Mouse (Mus musculus) cerebellum, adult 9-11 months (tissue): ENCODE measurements at regions not wholly inside any gene's neighbourhood (a gene's known extent, or its start where the extent isn't known, plus 50 kb on each side); places are given as distances from the start of the nearest gene placed in this dataset.

Experiments
- DNase-seq: peaks from one replicate; pipeline ENCODE4 v3.0.0; 2022

DNA sequence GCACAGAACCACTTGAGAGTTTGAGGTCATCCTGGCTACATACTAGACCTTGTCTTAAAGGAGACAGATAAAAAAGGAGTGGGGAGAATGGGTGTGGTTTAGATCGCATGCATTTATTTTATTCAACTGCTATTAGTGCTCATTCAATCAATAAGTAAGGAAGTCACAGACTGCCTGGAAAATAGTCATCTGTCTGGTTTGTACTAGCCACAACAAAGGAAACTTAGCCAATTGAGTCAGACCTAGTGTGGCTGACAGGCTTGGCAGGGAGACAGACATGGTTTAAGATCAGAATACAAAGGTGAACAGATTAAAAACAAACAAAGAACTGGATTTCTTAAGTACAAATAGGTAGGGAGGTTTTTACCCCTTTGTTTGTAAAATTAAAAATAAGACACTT lies 68.3 kb upstream of the Marcks start:
- DNase-seq, result no peak

- DNase-seq, result no peak
Observed at GRCm38 (mm10) chr10:37206546-37206945, 67.8 kb upstream of the Marcks start.

GRCm38 (mm10) chr10:37203709-37204108 lies 65.0 kb upstream of the Marcks start:
- no peak for DNase-seq

DNA sequence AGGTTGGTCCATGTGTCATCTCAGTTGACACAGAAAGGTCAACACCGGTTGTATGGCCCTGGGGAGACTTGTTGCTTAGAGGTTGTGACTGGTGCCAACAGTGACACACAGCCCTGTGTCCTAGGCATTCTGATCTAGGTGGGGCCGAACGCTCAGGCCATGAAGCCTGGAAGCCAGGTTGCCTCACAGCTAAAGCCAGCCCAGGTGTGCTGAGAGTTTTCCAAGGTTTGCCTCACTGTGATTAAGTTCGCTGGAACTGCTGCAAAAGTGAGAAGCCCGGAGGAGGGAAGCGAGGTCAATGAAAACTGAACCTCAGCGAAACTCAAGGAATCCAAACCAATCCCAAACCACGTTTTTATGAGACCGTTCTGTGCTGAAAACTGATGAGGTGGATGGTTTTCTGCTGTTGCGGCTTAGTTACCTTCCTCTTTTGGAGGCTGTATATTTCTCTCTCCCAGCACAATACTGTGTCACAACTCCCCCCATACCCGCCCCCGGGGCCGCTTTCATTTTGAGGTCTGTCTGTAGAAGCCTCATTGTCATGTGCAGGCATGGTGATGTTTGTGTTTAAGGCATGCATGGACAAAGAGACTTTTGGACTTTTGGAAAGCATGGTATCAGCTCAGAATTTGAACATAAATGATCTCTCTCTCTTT lies 56.2 kb upstream of the Marcks start:
- no peak for DNase-seq

DNA sequence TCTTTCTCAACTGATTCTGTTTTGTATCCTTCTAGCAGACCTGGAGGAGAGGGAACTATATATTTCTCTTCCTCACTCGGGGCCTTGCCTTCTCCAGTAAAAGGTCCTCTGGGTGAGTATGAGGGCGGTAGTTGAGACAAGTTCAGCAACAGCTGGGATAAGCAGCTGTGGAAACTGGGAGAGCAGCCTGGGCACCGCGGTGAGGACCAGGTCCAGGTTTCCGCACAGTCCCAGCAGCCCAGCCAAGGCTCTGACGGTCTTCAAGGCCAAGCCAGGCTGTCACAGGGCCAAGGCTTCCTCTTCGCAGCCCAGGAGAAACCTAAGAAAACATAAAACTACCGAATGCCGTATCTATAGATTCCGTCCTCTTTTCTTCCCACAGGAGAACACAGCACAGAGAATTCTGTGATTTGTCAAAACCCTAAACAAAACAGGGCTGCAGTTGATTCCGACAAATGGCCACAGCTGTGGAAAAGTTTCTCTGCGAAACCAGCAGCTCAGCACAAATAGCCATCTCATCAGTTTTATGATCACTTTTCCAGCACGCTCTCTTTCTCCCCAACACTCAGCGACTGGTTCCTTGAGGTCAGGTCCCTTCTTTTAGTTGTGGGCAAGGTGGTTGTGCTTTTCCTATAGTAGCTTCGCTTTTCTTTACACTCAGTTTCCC lies 55.5 kb upstream of the Marcks start:
- DNase-seq, result no peak

DNA sequence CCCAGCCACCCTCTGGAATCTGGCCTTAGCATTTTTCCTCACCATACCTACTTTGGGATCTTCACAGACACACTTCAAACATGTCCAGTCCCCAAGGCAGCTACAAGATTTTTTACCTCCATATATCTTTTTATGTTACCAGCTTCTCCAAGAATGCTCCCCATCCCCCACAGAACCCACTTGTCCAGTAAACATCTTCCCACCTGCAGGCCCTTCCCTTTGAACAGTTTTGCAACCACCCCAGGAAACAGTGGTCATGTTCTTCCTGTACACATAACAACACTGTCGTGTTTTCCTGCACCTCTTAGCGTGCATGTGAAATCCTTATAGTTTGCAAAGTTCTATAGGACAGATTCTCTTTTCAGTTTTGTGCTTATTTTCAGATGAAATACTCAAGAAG lies 53.9 kb upstream of the Marcks start:
- no peak for DNase-seq

DNA sequence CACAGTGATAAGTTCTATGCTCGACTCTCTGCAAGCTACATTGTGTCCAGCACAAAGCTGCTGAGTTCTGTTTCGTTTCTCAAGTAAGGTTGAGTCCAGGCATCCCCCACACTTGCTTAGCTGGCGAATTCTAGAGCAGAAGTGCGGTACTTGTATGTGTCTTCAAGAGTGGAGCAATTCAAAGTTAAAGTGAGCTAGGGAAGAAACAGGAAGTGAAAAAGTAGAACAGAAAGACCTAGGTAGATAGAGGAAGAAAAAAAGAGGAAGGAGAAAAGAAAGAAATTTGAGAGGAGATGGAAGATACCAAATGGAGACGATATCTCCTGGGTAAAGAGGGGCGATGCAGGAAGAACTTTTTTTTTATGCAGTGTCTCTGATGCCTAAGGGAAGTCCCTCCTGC lies 51.4 kb upstream of the Marcks start:
- no peak for DNase-seq
